ENCODE assay signal across 9 mouse cellular contexts in genomic region chr11:94832246-94832985, GRCm38 (mm10). TPM values are rescaled to one million over a fixed set of nuclear protein-coding genes. Genes with fewer than 3 reads are reported as not detected.
DNase-seq lines count a peak whose midpoint lies in the region; ATAC-seq and TF ChIP-seq lines count a peak whose summit lies in the region.
"Had no signal": no experiment of that assay in that cellular context is flagged by ENCODE, and none has a peak within 500 bp of the region (broad histone marks: within the 10 kb centered on the region; RNA-seq: fewer than 3 reads in every experiment).

No protein-coding gene starts in this region.

- no peak overlapping the region for H3K4me2 ChIP-seq in midbrain, embryonic 11.5 days
- no peak overlapping the region for H3K4me2 ChIP-seq in midbrain, embryonic 15.5 days
- H3K4me2 ChIP-seq: heart, embryonic 15.5 days had no signal

- DNase-seq in midbrain, embryonic 11.5 days (ENCODE audit: low spot score, missing footprints) = peak; percentile 94
- DNase-seq in kidney, postnatal 14 days = peak; percentile 73
- peak; percentile 21 to 39 for DNase-seq in lung, adult 18-20 months
- DNase-seq in right cerebral cortex, postnatal 10 days (ENCODE audit: low spot score in 2 of 2) = peak; percentile 43 to 68
- DNase-seq in urinary bladder, postnatal 14 days (ENCODE audit: low spot score) = peak; percentile 71

- H3K36me3 ChIP-seq in midbrain, embryonic 11.5 days (ENCODE audit: control insufficient read depth, insufficient read depth, low read length) = no peaks in the 10 kb centered on the region
- H3K36me3 ChIP-seq in midbrain, embryonic 15.5 days (replicated peaks) = no peaks in the 10 kb centered on the region
- H3K36me3 ChIP-seq: heart, embryonic 15.5 days had no signal

- no peak for ATAC-seq in midbrain, embryonic 11.5 days (ENCODE audit: low FRiP score)
- ATAC-seq in midbrain, embryonic 15.5 days (replicated peaks) = no peak
- peak; percentile 64 for ATAC-seq in erythroid progenitor cell, adult 5-6 weeks (replicated peaks; ENCODE audit: low FRiP score, poor library complexity, severe bottlenecking)

- no peak overlapping the region for H3K9ac ChIP-seq in midbrain, embryonic 11.5 days (ENCODE audit: low read length)
- no peak overlapping the region for H3K9ac ChIP-seq in midbrain, embryonic 15.5 days
- H3K9ac ChIP-seq: heart, embryonic 15.5 days had no signal

- no peaks in the 10 kb centered on the region for H3K9me3 ChIP-seq in midbrain, embryonic 11.5 days (ENCODE audit: control insufficient read depth, low read length)
- no peaks in the 10 kb centered on the region for H3K9me3 ChIP-seq in midbrain, embryonic 15.5 days
- H3K9me3 ChIP-seq: heart, embryonic 15.5 days had no signal

- H3K4me1 ChIP-seq in midbrain, embryonic 11.5 days (ENCODE audit: control insufficient read depth, insufficient read depth, low read length) = no peaks in the 10 kb centered on the region
- H3K4me1 ChIP-seq in midbrain, embryonic 15.5 days = no peaks in the 10 kb centered on the region
- H3K4me1 ChIP-seq in bone marrow macrophage, adult 2 months (ENCODE audit: control insufficient read depth, insufficient read depth, low read length) = no peaks in the 10 kb centered on the region
- H3K4me1 ChIP-seq: heart, embryonic 15.5 days had no signal

- no peaks in the 10 kb centered on the region for H3K27me3 ChIP-seq in midbrain, embryonic 11.5 days (ENCODE audit: control insufficient read depth, insufficient read depth, low read length)
- H3K27me3 ChIP-seq in midbrain, embryonic 15.5 days (replicated peaks) = no peaks in the 10 kb centered on the region

- TF ChIP-seq CTCF in bone marrow macrophage, adult 2 months (IDR thresholded peaks at IDR 0.05; ENCODE audit: low read depth, low read length) = peak; percentile 58

- TF ChIP-seq POLR2A in bone marrow macrophage, adult 2 months (IDR thresholded peaks at IDR 0.05; ENCODE audit: borderline replicate concordance, low read depth, low read length) = no peak

- WGBS in midbrain, embryonic 11.5 days = 28% methylated on average over 13 of the region's 13 CpGs
- WGBS in midbrain, embryonic 15.5 days = 27% methylated on average over 13 of the region's 13 CpGs

- no peak overlapping the region for H3K4me3 ChIP-seq in midbrain, embryonic 11.5 days (ENCODE audit: low read depth, low read length)
- no peak overlapping the region for H3K4me3 ChIP-seq in midbrain, embryonic 15.5 days
- no peak overlapping the region for H3K4me3 ChIP-seq in bone marrow macrophage, adult 2 months (ENCODE audit: insufficient read depth, low read length)
- H3K4me3 ChIP-seq: heart, embryonic 15.5 days had no signal

- no peak overlapping the region for H3K27ac ChIP-seq in midbrain, embryonic 11.5 days (ENCODE audit: low read depth, low read length)
- no peak overlapping the region for H3K27ac ChIP-seq in midbrain, embryonic 15.5 days
- H3K27ac ChIP-seq in bone marrow macrophage, adult 2 months (ENCODE audit: insufficient read depth, low read depth, low read length) = no peak overlapping the region
- H3K27ac ChIP-seq: heart, embryonic 15.5 days had no signal

RNA-seq across cellular contexts. Expression of gene Tmem92, which starts 49.9 kb away (rescaled TPM):
- not detected in 2 replicates for polyA plus RNA-seq in midbrain, embryonic 11.5 days (2014; fragmentation: Nextera tagmentation; extraction: Ambion mirVana)
- not detected in 2 replicates for polyA plus RNA-seq in midbrain, embryonic 15.5 days (2015; fragmentation: Nextera tagmentation; extraction: Ambion mirVana)
- polyA plus RNA-seq in bone marrow macrophage, adult 2 months (2012; ENCODE audit: insufficient read depth, insufficient read length, missing spikeins) = 0.28 TPM in 1 of 2 replicates, not detected in the other
- total RNA-seq in erythroid progenitor cell, adult 5-6 weeks (2015; ENCODE audit: low replicate concordance) = not detected in 2 replicates
- total RNA-seq in erythroid progenitor cell, adult 5-6 weeks (2017; ENCODE audit: low replicate concordance) = not detected in 2 replicates
- polyA plus RNA-seq: heart, embryonic 15.5 days had no signal

Comparison
In these comparisons a context has a peak if more than half of its experiments do, and no peak if none do; other contexts are left out.
1. DNase-seq: peak in every context shown above with its lines; median percentile 94 in midbrain, embryonic 11.5 days; 73 in kidney, postnatal 14 days; 71 in urinary bladder, postnatal 14 days; 56 in right cerebral cortex, postnatal 10 days; 30 in lung, adult 18-20 months.